Mouse (Mus musculus) cerebellum, adult 9-11 months (tissue): ENCODE data around the gene E130309D02Rik.

Experiments used
- DNase-seq: peaks from one replicate; pipeline ENCODE4 v3.0.0; 2022

Gene E130309D02Rik

GRCm38 (mm10) chr5:143308825-143309224, 6.3 kb downstream of the E130309D02Rik start:
- no peak for DNase-seq

GRCm38 (mm10) chr5:143304251-143304650, 10.9 kb downstream of the E130309D02Rik start:
- DNase-seq = no peak

- no peak for DNase-seq
Observed at GRCm38 (mm10) chr5:143301296-143301695, 13.9 kb downstream of the E130309D02Rik start.

- DNase-seq = peak; percentile 44
Observed at GRCm38 (mm10) chr5:143299686-143300085, 15.5 kb downstream of the E130309D02Rik start.

GRCm38 (mm10) chr5:143298391-143298790, 16.8 kb downstream of the E130309D02Rik start:
- DNase-seq = no peak

GRCm38 (mm10) chr5:143297986-143298385, 17.2 kb downstream of the E130309D02Rik start:
- DNase-seq = no peak

- DNase-seq = no peak
Observed at GRCm38 (mm10) chr5:143295330-143295729, 19.8 kb downstream of the E130309D02Rik start.

GRCm38 (mm10) chr5:143294862-143295261, 20.3 kb downstream of the E130309D02Rik start:
- DNase-seq = no peak

GRCm38 (mm10) chr5:143293404-143293803, 21.8 kb downstream of the E130309D02Rik start, which contains the start of gene Zfp853:
TSS of gene Zfp853 (minus strand) at chr5:143293623.
- DNase-seq = no peak

GRCm38 (mm10) chr5:143292879-143293278, 22.3 kb downstream of the E130309D02Rik start:
- no peak for DNase-seq

GRCm38 (mm10) chr5:143289299-143289698, 25.9 kb downstream of the E130309D02Rik start:
- no peak for DNase-seq

GRCm38 (mm10) chr5:143288378-143288911, 26.7 kb downstream of the E130309D02Rik start:
- no peak for DNase-seq

- peak; percentile 56 for DNase-seq
Observed at GRCm38 (mm10) chr5:143287774-143288328, 27.3 kb downstream of the E130309D02Rik start.

GRCm38 (mm10) chr5:143284762-143285161, 30.4 kb downstream of the E130309D02Rik start:
- DNase-seq = no peak

GRCm38 (mm10) chr5:143279247-143279646, 35.9 kb downstream of the E130309D02Rik start:
- DNase-seq = no peak

GRCm38 (mm10) chr5:143275761-143276160, 39.4 kb downstream of the E130309D02Rik start:
- no peak for DNase-seq

GRCm38 (mm10) chr5:143272540-143273330, 42.4 kb downstream of the E130309D02Rik start:
- no peak for DNase-seq

GRCm38 (mm10) chr5:143272108-143272507, 43.1 kb downstream of the E130309D02Rik start:
- DNase-seq = no peak

GRCm38 (mm10) chr5:143271642-143272041, 43.5 kb downstream of the E130309D02Rik start:
- DNase-seq = no peak

- DNase-seq = no peak
Observed at GRCm38 (mm10) chr5:143270151-143270519, 45.0 kb downstream of the E130309D02Rik start.

- DNase-seq = peak; percentile 83
Observed at GRCm38 (mm10) chr5:143269363-143270150, 45.6 kb downstream of the E130309D02Rik start, which contains the start of gene Zfp316. TSS of gene Zfp316 (minus strand) at chr5:143270022.

GRCm38 (mm10) chr5:143268985-143269362, 46.2 kb downstream of the E130309D02Rik start:
- peak; percentile 59 for DNase-seq

- DNase-seq = no peak
Observed at GRCm38 (mm10) chr5:143266794-143267193, 48.4 kb downstream of the E130309D02Rik start.
